Mouse (Mus musculus): Measurements from ENCODE around the gene Ssc4d. TPM values are rescaled to one million over a fixed set of nuclear protein-coding genes. Genes with fewer than 3 reads are reported as not detected.

Gene Ssc4d
- polyA plus RNA-seq, 1 experiment from 2014 or later, result 0.93 TPM

GRCm38 (mm10) chr5:135990601-135991000 is 16.3 kb upstream of the Ssc4d start:
- Histone ChIP-seq H3K4me3 (ENCODE audit: low read depth, low read length) (no peak overlapping the region), H3K9ac (ENCODE audit: low read depth, low read length) (no peak overlapping the region), H3K9me3 (replicated peaks; ENCODE audit: control insufficient read depth, low read length) (no peaks in the 10 kb centered on the region), H3K4me2 (no peak overlapping the region), H3K27ac (ENCODE audit: low read depth, low read length) (no peak overlapping the region), H3K36me3 (ENCODE audit: control insufficient read depth, insufficient read depth, low read length) (no peaks in the 10 kb centered on the region), H3K4me1 (ENCODE audit: control insufficient read depth, insufficient read depth, low read length) (peaks cover 1% of the 10 kb centered on the region; the same call in 1 of the 2 replicates), H3K27me3 (ENCODE audit: control insufficient read depth, insufficient read depth, low read length) (no peaks in the 10 kb centered on the region)
- ATAC-seq (replicated peaks; ENCODE audit: insufficient number of reproducible peaks, low FRiP score, low TSS enrichment), result no peak
- 64% methylated on average over 5 of the region's 5 CpGs for WGBS (ENCODE audit: insufficient replicate concordance)

GRCm38 (mm10) chr5:135987248-135987647 is 12.9 kb upstream of the Ssc4d start:
- no peak overlapping the region for H3K27ac ChIP-seq (ENCODE audit: low read depth, low read length)
- no peak overlapping the region for H3K9ac ChIP-seq (ENCODE audit: low read depth, low read length)
- H3K36me3 ChIP-seq (ENCODE audit: control insufficient read depth, insufficient read depth, low read length), result no peaks in the 10 kb centered on the region
- ATAC-seq (replicated peaks; ENCODE audit: insufficient number of reproducible peaks, low FRiP score, low TSS enrichment), result no peak
- no peak overlapping the region for H3K4me3 ChIP-seq (ENCODE audit: low read depth, low read length)
- H3K27me3 ChIP-seq (ENCODE audit: control insufficient read depth, insufficient read depth, low read length), result no peaks in the 10 kb centered on the region
- no peak overlapping the region for H3K4me2 ChIP-seq
- WGBS (ENCODE audit: insufficient replicate concordance), result 45% methylated on average over 11 of the region's 11 CpGs
- H3K9me3 ChIP-seq (replicated peaks; ENCODE audit: control insufficient read depth, low read length), result no peaks in the 10 kb centered on the region
- no peaks in the 10 kb centered on the region for H3K4me1 ChIP-seq (ENCODE audit: control insufficient read depth, insufficient read depth, low read length)

- Histone ChIP-seq H3K9ac (ENCODE audit: low read depth, low read length) (no peak overlapping the region), H3K27me3 (ENCODE audit: control insufficient read depth, insufficient read depth, low read length) (no peaks in the 10 kb centered on the region), H3K4me1 (ENCODE audit: control insufficient read depth, insufficient read depth, low read length) (no peaks in the 10 kb centered on the region), H3K36me3 (ENCODE audit: control insufficient read depth, insufficient read depth, low read length) (no peaks in the 10 kb centered on the region), H3K27ac (ENCODE audit: low read depth, low read length) (no peak overlapping the region), H3K4me2 (no peak overlapping the region), H3K4me3 (ENCODE audit: low read depth, low read length) (no peak overlapping the region), H3K9me3 (replicated peaks; ENCODE audit: control insufficient read depth, low read length) (no peaks in the 10 kb centered on the region)
- WGBS (ENCODE audit: insufficient replicate concordance), result 61% methylated on average over 6 of the region's 6 CpGs
- no peak for ATAC-seq (replicated peaks; ENCODE audit: insufficient number of reproducible peaks, low FRiP score, low TSS enrichment)
These were observed 10.3 kb upstream of the Ssc4d start for GRCm38 (mm10) chr5:135984546-135985044.

- Histone ChIP-seq H3K9me3 (replicated peaks; ENCODE audit: control insufficient read depth, low read length) (no peaks in the 10 kb centered on the region), H3K36me3 (ENCODE audit: control insufficient read depth, insufficient read depth, low read length) (no peaks in the 10 kb centered on the region), H3K4me1 (ENCODE audit: control insufficient read depth, insufficient read depth, low read length) (no peaks in the 10 kb centered on the region), H3K4me3 (ENCODE audit: low read depth, low read length) (no peak overlapping the region), H3K27me3 (ENCODE audit: control insufficient read depth, insufficient read depth, low read length) (no peaks in the 10 kb centered on the region), H3K9ac (ENCODE audit: low read depth, low read length) (no peak overlapping the region), H3K27ac (ENCODE audit: low read depth, low read length) (no peak overlapping the region), H3K4me2 (no peak overlapping the region)
- 37% methylated on average over 6 of the region's 6 CpGs for WGBS (ENCODE audit: insufficient replicate concordance)
- no peak for ATAC-seq (replicated peaks; ENCODE audit: insufficient number of reproducible peaks, low FRiP score, low TSS enrichment)
These were observed 8.1 kb upstream of the Ssc4d start for GRCm38 (mm10) chr5:135982398-135982797.

GRCm38 (mm10) chr5:135979904-135980303 is 5.6 kb upstream of the Ssc4d start, which contains the start of gene Zp3:
Zp3 (plus strand) TSS chr5:135980099.
- Histone ChIP-seq H3K9ac (ENCODE audit: low read depth, low read length) (no peak within 1 kb of the TSS), H3K27me3 (ENCODE audit: control insufficient read depth, insufficient read depth, low read length) (no peaks in the 10 kb centered on the region), H3K4me2 (no peak within 1 kb of the TSS), H3K9me3 (replicated peaks; ENCODE audit: control insufficient read depth, low read length) (no peaks in the 10 kb centered on the region), H3K4me1 (ENCODE audit: control insufficient read depth, insufficient read depth, low read length) (no peaks in the 10 kb centered on the region), H3K27ac (ENCODE audit: low read depth, low read length) (no peak within 1 kb of the TSS), H3K4me3 (ENCODE audit: low read depth, low read length) (no peak within 1 kb of the TSS), H3K36me3 (ENCODE audit: control insufficient read depth, insufficient read depth, low read length) (no peaks in the 10 kb centered on the region)
- 66% methylated on average over 8 of the region's 8 CpGs for WGBS (ENCODE audit: insufficient replicate concordance)
- no peak for ATAC-seq (replicated peaks; ENCODE audit: insufficient number of reproducible peaks, low FRiP score, low TSS enrichment)

GRCm38 (mm10) chr5:135979381-135979780 is 5.0 kb upstream of the Ssc4d start:
- Histone ChIP-seq H3K27ac (ENCODE audit: low read depth, low read length) (no peak overlapping the region), H3K4me3 (ENCODE audit: low read depth, low read length) (no peak overlapping the region), H3K27me3 (ENCODE audit: control insufficient read depth, insufficient read depth, low read length) (no peaks in the 10 kb centered on the region), H3K36me3 (ENCODE audit: control insufficient read depth, insufficient read depth, low read length) (no peaks in the 10 kb centered on the region), H3K9me3 (replicated peaks; ENCODE audit: control insufficient read depth, low read length) (no peaks in the 10 kb centered on the region), H3K4me2 (no peak overlapping the region), H3K4me1 (ENCODE audit: control insufficient read depth, insufficient read depth, low read length) (no peaks in the 10 kb centered on the region), H3K9ac (ENCODE audit: low read depth, low read length) (no peak overlapping the region)
- ATAC-seq (replicated peaks; ENCODE audit: insufficient number of reproducible peaks, low FRiP score, low TSS enrichment), result no peak
- 80% methylated on average over 5 of the region's 5 CpGs for WGBS (ENCODE audit: insufficient replicate concordance)

GRCm38 (mm10) chr5:135975893-135976668 is 1.8 kb upstream of the Ssc4d start:
- Histone ChIP-seq H3K36me3 (ENCODE audit: control insufficient read depth, insufficient read depth, low read length) (no peaks in the 10 kb centered on the region), H3K4me1 (ENCODE audit: control insufficient read depth, insufficient read depth, low read length) (no peaks in the 10 kb centered on the region), H3K4me2 (no peak overlapping the region), H3K27me3 (ENCODE audit: control insufficient read depth, insufficient read depth, low read length) (no peaks in the 10 kb centered on the region), H3K9ac (ENCODE audit: low read depth, low read length) (no peak overlapping the region), H3K9me3 (replicated peaks; ENCODE audit: control insufficient read depth, low read length) (no peaks in the 10 kb centered on the region), H3K27ac (ENCODE audit: low read depth, low read length) (no peak overlapping the region), H3K4me3 (ENCODE audit: low read depth, low read length) (no peak overlapping the region)
- no peak for ATAC-seq (replicated peaks; ENCODE audit: insufficient number of reproducible peaks, low FRiP score, low TSS enrichment)
- 90% methylated on average over 8 of the region's 8 CpGs for WGBS (ENCODE audit: insufficient replicate concordance)

GRCm38 (mm10) chr5:135971876-135972275 is 2.5 kb downstream of the Ssc4d start:
- Histone ChIP-seq H3K27me3 (ENCODE audit: control insufficient read depth, insufficient read depth, low read length) (no peaks in the 10 kb centered on the region), H3K4me1 (ENCODE audit: control insufficient read depth, insufficient read depth, low read length) (no peaks in the 10 kb centered on the region), H3K27ac (ENCODE audit: low read depth, low read length) (no peak overlapping the region), H3K4me3 (ENCODE audit: low read depth, low read length) (no peak overlapping the region), H3K9ac (ENCODE audit: low read depth, low read length) (no peak overlapping the region), H3K36me3 (ENCODE audit: control insufficient read depth, insufficient read depth, low read length) (no peaks in the 10 kb centered on the region), H3K4me2 (no peak overlapping the region), H3K9me3 (replicated peaks; ENCODE audit: control insufficient read depth, low read length) (no peaks in the 10 kb centered on the region)
- 80% methylated on average over 7 of the region's 7 CpGs for WGBS (ENCODE audit: insufficient replicate concordance)
- ATAC-seq (replicated peaks; ENCODE audit: insufficient number of reproducible peaks, low FRiP score, low TSS enrichment), result no peak

GRCm38 (mm10) chr5:135970247-135970646 is 4.1 kb downstream of the Ssc4d start:
- H3K36me3 ChIP-seq (ENCODE audit: control insufficient read depth, insufficient read depth, low read length), result no peaks in the 10 kb centered on the region
- no peaks in the 10 kb centered on the region for H3K9me3 ChIP-seq (replicated peaks; ENCODE audit: control insufficient read depth, low read length)
- WGBS (ENCODE audit: insufficient replicate concordance), result 77% methylated on average over 6 of the region's 6 CpGs
- no peak for ATAC-seq (replicated peaks; ENCODE audit: insufficient number of reproducible peaks, low FRiP score, low TSS enrichment)
- 0 out of 2 replicates have a peak, but pooled peaks cover 5% of the 10 kb centered on the region for H3K27me3 ChIP-seq (ENCODE audit: control insufficient read depth, insufficient read depth, low read length)
- H3K9ac ChIP-seq (ENCODE audit: low read depth, low read length), result no peak overlapping the region
- no peak overlapping the region for H3K4me2 ChIP-seq
- H3K4me3 ChIP-seq (ENCODE audit: low read depth, low read length), result no peak overlapping the region
- H3K27ac ChIP-seq (ENCODE audit: low read depth, low read length), result no peak overlapping the region
- H3K4me1 ChIP-seq (ENCODE audit: control insufficient read depth, insufficient read depth, low read length), result peaks cover 5% of the 10 kb centered on the region; the same call in 1 of the 2 replicates

Data from heart, embryonic 11.5 days (tissue).